Mouse (Mus musculus) megakaryocyte, adult 5-6 weeks (primary cell): ENCODE results near the gene Ermard. TPM values are rescaled to one million over a fixed set of nuclear protein-coding genes. Genes with fewer than 3 reads are reported as not detected.
A peak's percentile ranks its signal among the peaks of the same experiment; 100 is the strongest.
"Not testable (repeated sequence)": the region's sequence is repeated elsewhere in the genome, so short reads cannot be mapped to it uniquely, and the experiment has no call there.

Experiments
- ATAC-seq: 2 replicates; pipeline ENCODE4 v1.8.0; 2016; ENCODE audit warnings: mild to moderate bottlenecking, inconsistent platforms; ENCODE audit not compliant: poor library complexity, severe bottlenecking
- total RNA-seq, 2 experiments: library from RNA; stranded (forward) in 1 of 2; stranded (reverse) in 1 of 2; fragments of 153-499, 151-499 nt in 1 of 2; fragments of 221-1000, 200-1000 nt in 1 of 2; gene quantifications; 2 replicates each; pipeline versions ENCODE4 v1.2.3 to v1.2.4; 2015 to 2017

Gene Ermard
- 82.8 and 84.3 TPM in 2 replicates for total RNA-seq (2015)
- total RNA-seq (2017), result 45.1 and 59.1 TPM in 2 replicates

DNA sequence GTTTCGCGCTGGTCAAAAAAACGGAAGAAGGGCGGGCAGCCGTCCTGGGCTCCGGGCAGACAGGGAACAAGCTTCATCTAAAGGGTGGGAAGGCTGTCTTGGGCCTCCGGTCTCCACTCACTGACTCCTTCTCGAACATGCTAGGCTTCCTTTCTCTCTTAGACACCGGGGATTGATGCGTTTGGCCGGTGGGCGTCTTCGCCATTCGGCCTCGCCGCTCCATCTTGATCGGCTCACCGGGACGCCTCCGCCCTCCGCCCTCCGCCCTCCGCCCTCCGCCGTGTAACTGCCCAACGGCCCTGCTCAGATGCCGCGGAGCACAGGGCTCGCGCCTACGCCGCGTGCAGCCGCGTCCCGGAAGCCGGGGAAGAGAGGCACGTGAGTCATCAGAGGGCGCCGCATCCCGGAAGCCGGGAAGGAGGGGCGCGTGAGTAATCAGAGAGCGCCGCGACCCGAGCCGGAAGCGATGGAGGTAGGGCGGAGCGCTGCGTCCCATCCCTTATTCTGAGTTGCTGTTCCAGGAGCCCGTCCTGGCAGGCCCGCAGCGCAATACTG lies at the start of gene Ermard, which contains the start of the genes Tcte3 and Gm3448:
TSS of gene Ermard (plus strand) at position 34 of the 555 bp plus-strand sequence.
TSS of gene Tcte3 (minus strand) at position 314 of the 555 bp plus-strand sequence.
TSS of gene Gm3448 (minus strand) at position 363 of the 555 bp plus-strand sequence.
- ATAC-seq, result peak; percentile 96

DNA sequence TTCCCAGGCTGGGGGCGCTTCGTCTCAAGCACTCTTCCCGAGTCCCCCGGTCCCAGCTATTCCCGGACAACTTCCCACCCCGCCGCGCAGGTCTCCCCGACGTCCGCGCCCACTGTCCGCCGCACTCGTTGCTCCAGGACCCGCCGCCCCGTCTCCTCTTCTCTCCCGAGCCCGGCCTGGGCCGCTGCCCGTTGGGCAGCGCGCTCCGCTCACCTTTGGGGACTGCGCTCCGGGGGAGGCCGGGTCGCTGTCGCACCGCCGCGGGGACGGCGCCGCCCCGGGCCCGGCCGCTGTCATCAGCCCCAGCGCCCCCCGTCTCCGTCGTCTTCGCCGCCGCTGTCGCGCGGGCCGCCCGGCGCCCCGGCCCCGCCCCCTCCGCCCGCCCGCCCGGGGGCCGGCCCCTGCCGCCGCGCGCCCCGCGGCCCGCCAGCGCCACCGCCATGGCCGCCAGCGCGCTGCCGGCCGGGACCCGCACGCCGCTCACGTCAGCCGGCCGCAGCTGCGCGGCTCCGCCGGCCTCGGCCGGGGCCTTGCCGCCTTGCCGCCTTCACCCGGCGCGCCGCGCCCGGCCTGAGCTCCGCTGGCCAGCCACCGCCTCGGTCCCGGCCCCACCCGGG lies 48.4 kb upstream of the Ermard start:
- peak; percentile 34 for ATAC-seq

DNA sequence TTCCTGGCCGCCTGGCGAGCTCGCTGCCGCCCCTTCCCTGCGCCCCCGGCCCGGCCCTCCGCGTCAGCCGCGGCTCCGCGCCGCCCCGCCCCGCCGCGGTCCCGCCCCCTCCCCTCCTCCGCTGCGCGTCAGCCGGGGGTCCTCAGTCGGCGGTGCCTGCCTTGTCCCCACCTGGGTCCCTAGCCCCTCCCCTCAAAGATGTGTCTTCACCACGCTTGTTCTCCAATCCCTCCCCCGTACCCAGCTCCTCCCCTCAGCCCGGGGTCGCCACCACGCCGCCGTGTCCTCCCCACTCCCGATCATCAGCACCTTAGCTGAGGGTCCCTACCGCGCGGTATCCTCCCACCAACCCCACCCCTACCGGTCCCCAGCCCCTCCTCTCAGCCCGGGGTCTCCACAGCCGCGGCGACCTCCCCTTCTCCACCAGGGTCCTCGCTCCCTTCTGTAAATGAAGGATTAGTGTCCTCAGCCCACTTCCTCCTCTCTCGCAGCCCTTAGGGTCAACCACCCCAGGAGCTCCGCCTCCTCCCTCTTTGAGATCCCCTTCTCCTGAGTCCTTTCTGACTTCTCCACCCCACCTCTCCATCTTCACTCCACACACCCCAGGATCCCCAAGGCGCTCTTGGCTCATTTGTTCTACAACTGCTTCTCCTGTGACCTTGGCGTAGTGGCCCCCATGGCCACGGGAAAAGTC lies 47.7 kb upstream of the Ermard start:
- ATAC-seq, result peak; percentile 58

DNA sequence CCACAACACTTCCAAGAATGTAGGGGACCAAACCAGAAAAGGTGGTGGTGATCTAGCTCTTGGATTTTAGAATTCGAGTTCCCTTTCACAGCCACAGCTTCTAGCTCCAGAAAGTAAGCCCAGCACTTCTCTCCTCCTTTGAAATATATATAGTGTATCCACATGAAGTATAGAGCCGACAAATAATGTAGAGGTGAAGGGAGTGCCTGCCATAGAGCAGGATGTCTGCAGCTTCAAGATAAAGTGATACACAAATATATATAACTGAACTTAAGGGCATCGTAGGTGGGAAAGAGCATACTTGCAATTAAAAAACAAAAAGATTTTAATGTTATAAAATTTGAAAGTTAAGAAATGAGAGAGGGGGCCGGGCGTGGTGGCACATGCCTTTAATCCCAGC lies 46.9 kb upstream of the Ermard start:
- not testable (repeated sequence) for ATAC-seq

DNA sequence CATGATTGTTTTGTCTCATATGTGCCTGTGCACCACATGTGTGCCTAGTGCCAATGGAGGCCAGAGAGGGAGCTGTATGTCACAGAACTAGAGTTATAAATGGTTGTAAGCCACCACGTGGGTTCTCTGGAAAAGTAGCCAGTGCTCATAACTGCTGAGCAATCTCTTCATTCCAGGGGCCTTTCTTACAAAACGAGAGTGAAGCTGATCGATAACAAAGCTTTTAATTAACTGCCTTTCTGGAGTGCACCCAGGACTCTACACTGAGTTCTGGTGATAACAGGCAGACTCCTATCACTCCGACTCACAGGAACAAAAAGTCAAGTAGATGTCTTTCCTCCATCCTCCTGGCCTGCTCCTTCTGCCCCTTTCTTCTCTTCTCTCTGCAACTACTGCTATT lies 41.0 kb upstream of the Ermard start:
- peak; percentile 40 for ATAC-seq

DNA sequence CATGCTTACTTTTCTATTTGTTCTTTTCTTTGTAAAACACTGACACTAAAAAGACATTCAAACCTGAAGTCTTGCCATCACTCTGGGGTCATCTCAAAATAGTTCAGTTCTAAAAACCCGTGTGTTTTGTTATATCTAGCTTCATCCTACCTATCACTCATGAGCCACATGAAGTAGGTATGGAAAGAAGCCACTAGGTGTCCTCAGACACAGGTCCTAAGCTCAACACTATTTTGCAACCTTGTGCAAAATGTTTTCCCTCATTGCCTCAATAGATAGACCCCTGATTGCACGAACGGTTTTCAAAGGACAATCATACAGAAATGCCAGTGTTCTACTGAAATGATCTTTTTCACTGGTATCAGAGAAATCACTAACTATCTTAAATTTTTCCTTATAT lies 31.9 kb upstream of the Ermard start:
- ATAC-seq, result peak; percentile 64

DNA sequence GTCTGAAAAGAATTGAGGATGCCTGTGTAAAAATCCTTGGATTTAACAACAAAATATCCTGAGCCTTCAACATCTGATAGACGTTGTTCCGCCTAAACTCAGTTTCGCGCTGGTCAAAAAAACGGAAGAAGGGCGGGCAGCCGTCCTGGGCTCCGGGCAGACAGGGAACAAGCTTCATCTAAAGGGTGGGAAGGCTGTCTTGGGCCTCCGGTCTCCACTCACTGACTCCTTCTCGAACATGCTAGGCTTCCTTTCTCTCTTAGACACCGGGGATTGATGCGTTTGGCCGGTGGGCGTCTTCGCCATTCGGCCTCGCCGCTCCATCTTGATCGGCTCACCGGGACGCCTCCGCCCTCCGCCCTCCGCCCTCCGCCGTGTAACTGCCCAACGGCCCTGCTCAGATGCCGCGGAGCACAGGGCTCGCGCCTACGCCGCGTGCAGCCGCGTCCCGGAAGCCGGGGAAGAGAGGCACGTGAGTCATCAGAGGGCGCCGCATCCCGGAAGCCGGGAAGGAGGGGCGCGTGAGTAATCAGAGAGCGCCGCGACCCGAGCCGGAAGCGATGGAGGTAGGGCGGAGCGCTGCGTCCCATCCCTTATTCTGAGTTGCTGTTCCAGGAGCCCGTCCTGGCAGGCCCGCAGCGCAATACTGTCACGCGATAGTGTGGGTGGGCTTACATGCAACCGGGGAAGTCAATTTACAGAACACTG lies 31.1 kb upstream of the Ermard start, which contains the start of gene Gm3435:
TSS of gene Gm3435 (plus strand) at position 471 of the 708 bp plus-strand sequence.
- peak; percentile 95 for ATAC-seq

DNA sequence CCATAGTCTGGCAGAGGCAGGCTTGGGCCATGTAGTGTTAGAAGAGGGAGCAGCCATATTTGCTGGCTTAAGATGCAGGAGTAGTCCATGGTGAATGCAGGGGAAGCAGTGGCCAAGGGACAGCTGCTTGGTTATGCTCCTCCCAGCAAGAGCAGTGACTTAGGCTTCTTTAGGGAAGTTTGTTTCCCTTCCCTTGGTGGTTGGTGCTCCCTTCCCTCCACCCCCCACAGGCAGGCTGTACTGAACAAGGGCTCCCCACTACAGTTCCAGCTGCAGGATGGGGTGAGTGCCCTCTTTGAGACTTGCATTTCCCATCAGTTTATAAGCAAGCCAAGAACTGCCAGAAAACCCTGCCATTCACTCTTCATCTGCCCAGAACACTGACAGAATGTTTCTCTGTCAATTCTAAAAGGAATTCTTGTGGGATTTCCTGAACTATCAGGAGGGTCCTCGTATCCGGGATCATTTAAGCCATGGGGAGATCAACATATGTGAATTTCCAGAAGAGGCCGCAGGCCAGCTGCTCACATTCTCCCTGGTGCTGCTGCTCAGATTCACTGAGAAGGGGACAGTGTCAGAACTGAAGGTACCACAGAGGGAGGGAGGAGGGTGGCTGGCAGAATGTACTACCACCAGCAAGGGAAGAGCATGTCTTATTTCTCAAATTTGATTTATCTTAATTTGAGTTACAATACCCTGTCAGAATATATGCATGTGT lies 19.3 kb upstream of the Ermard start:
- ATAC-seq, result peak; percentile 70

DNA sequence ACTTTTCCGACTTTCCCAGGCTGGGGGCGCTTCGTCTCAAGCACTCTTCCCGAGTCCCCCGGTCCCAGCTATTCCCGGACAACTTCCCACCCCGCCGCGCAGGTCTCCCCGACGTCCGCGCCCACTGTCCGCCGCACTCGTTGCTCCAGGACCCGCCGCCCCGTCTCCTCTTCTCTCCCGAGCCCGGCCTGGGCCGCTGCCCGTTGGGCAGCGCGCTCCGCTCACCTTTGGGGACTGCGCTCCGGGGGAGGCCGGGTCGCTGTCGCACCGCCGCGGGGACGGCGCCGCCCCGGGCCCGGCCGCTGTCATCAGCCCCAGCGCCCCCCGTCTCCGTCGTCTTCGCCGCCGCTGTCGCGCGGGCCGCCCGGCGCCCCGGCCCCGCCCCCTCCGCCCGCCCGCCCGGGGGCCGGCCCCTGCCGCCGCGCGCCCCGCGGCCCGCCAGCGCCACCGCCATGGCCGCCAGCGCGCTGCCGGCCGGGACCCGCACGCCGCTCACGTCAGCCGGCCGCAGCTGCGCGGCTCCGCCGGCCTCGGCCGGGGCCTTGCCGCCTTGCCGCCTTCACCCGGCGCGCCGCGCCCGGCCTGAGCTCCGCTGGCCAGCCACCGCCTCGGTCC lies 17.0 kb upstream of the Ermard start:
- peak; percentile 38 for ATAC-seq

DNA sequence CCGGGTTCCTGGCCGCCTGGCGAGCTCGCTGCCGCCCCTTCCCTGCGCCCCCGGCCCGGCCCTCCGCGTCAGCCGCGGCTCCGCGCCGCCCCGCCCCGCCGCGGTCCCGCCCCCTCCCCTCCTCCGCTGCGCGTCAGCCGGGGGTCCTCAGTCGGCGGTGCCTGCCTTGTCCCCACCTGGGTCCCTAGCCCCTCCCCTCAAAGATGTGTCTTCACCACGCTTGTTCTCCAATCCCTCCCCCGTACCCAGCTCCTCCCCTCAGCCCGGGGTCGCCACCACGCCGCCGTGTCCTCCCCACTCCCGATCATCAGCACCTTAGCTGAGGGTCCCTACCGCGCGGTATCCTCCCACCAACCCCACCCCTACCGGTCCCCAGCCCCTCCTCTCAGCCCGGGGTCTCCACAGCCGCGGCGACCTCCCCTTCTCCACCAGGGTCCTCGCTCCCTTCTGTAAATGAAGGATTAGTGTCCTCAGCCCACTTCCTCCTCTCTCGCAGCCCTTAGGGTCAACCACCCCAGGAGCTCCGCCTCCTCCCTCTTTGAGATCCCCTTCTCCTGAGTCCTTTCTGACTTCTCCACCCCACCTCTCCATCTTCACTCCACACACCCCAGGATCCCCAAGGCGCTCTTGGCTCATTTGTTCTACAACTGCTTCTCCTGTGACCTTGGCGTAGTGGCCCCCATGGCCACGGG lies 16.4 kb upstream of the Ermard start:
- peak; percentile 60 for ATAC-seq

DNA sequence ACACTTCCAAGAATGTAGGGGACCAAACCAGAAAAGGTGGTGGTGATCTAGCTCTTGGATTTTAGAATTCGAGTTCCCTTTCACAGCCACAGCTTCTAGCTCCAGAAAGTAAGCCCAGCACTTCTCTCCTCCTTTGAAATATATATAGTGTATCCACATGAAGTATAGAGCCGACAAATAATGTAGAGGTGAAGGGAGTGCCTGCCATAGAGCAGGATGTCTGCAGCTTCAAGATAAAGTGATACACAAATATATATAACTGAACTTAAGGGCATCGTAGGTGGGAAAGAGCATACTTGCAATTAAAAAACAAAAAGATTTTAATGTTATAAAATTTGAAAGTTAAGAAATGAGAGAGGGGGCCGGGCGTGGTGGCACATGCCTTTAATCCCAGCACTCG lies 15.5 kb upstream of the Ermard start:
- ATAC-seq, result not testable (repeated sequence)

DNA sequence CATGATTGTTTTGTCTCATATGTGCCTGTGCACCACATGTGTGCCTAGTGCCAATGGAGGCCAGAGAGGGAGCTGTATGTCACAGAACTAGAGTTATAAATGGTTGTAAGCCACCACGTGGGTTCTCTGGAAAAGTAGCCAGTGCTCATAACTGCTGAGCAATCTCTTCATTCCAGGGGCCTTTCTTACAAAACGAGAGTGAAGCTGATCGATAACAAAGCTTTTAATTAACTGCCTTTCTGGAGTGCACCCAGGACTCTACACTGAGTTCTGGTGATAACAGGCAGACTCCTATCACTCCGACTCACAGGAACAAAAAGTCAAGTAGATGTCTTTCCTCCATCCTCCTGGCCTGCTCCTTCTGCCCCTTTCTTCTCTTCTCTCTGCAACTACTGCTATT lies 9.6 kb upstream of the Ermard start:
- peak; percentile 41 for ATAC-seq

DNA sequence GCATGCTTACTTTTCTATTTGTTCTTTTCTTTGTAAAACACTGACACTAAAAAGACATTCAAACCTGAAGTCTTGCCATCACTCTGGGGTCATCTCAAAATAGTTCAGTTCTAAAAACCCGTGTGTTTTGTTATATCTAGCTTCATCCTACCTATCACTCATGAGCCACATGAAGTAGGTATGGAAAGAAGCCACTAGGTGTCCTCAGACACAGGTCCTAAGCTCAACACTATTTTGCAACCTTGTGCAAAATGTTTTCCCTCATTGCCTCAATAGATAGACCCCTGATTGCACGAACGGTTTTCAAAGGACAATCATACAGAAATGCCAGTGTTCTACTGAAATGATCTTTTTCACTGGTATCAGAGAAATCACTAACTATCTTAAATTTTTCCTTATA lies 553 bp upstream of the Ermard start:
- ATAC-seq, result peak; percentile 65

DNA sequence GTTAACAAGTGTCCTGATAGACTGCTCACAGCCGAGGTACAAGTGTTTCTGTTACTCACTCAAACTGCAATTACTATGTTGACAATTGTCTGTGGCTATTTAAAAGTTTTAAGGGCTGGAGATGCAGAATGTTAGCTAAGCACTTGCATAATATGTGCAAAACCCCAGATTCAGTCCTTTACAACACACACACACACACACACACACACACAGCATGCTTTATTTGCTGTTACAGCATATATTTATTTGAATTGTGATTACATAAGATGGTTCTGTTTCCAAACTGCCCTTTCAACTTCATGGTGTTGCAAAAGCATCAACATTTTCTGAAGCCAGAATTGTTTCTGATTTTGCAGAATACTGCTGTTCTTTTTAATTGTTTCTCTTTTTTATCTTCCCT lies 9.3 kb downstream of the Ermard start:
- not testable (repeated sequence) for ATAC-seq

DNA sequence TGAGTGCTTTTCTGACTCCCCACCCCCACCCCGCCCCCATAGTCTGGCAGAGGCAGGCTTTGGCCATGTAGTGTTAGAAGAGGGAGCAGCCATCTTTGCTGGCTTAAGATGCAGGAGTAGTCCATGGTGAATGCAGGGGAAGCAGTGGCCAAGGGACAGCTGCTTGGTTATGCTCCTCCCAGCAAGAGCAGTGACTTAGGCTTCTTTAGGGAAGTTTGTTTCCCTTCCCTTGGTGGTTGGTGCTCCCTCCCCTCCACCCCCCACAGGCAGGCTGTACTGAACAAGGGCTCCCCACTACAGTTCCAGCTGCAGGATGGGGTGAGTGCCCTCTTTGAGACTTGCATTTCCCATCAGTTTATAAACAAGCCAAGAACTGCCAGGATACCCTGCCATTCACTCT lies 11.8 kb downstream of the Ermard start:
- ATAC-seq, result peak; percentile 98

DNA sequence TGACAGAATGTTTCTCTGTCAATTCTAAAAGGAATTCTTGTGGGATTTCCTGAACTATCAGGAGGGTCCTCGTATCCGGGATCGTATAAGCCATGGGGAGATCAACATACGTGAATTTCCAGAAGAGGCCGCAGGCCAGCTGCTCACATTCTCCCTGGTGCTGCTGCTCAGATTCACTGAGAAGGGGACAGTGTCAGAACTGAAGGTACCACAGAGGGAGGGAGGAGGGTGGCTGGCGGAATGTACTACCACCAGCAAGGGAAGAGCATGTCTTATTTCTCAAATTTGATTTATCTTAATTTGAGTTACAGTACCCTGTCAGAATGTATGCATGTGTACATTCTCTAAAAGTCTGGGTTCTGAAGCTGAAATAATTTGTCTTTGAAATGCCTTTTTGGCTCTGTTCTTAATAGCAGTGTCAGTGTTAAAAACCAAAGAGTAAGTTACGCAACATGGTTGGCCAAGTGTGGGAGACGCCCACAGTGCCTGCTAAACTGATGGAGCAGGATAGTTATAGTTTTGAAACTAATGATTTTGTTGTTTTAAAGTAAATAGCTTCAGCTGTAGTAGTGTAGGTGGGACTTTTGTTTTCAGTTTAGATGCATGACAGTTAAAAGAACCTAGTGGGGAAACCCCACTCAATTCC lies 12.3 kb downstream of the Ermard start:
- ATAC-seq, result peak; percentile 70

DNA sequence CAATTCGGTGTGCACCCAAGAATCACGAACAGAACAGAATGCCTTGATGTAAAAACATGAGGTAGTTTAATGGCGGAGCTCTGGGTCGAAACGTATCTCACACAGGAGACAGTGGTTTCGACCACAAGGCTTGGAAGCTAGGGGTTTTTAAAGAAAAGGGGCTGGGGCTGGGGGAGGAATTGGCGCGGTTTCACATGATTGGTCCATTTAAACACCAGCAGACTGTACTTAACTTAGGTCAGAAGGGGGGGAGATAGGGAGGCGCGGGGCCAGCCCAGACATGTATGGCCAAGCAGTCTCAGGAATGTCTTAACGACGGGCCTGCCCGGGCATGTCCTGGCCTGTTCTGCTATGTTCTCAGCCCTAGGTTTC lies 12.8 kb downstream of the Ermard start:
- not testable (repeated sequence) for ATAC-seq

DNA sequence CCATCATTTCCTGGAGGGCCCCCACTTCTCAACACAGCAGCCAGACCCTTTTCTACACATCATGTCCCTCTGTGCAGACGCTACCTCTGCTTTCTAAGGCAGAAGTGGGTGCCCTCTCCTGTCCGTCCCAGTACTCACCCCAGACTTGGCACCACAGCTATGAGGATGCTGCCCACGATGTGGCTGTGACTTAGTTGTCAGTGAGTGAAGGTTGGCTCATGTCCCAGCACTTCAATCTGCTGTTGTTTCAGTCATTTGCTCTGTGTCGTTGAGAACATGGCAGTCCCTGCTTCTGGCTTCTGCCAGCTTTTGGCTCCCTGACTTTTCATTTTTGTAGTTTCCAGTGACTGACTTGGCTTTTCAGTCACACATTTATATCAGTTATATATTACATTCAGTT lies 14.9 kb downstream of the Ermard start:
- ATAC-seq, result no peak

DNA sequence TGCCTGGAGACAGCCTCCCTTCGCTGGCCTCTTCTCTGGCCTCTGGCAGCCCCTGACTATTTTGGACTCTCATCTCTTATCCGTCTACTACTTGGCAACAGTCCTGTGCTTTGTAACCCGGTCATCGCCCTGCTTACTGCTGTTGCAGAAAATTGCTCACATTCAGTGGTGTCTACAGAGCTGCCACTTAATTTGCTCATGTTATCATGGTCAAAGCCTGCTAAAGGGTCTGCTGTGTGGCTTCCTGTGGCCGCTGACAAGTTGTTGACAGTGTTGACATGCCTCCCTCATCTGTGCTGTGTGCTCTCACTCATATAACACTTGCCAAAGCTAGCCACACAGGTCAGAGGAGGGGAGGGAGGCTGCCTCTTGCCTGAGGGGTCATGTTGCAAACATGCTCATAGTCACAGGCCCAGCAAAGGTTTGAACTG lies 17.2 kb downstream of the Ermard start:
- no peak for ATAC-seq
